Mouse (Mus musculus): ENCODE measurements around the gene Efcab2. TPM values are rescaled to one million over a fixed set of nuclear protein-coding genes. Genes with fewer than 3 reads are reported as not detected.

Gene Efcab2
- polyA plus RNA-seq (2012; rRNA removed) = 3.4 and 7.3 TPM in 2 replicates

GRCm38 (mm10) chr1:178405951-178406711 lies at the start of gene Efcab2:
Efcab2 (plus strand) TSS chr1:178406085.

GRCm38 (mm10) chr1:178528431-178529351 lies 122.8 kb downstream of the Efcab2 start, which contains the start of gene Kif26b:
Kif26b (plus strand) TSS chr1:178529125.

Other genes with a start within 250 kb of the Efcab2 start
- 9.8 and 12.3 TPM in 2 replicates for gene Desi2, start 218.7 kb upstream of the Efcab2 start, polyA plus RNA-seq (2012; rRNA removed)
- gene Cox20, start 87.0 kb upstream of the Efcab2 start, polyA plus RNA-seq (2012; rRNA removed) = 56.7 and 90.5 TPM in 2 replicates
- 600 and 1,003 TPM in 2 replicates for gene Hnrnpu, start 68.3 kb upstream of the Efcab2 start, polyA plus RNA-seq (2012; rRNA removed)
- 4.7 and 10.5 TPM in 2 replicates for gene Kif26b, start 123.0 kb downstream of the Efcab2 start, polyA plus RNA-seq (2012; rRNA removed)